Mouse (Mus musculus) lung, postnatal 10 days (tissue): ENCODE data around the gene Ugt2b1.
A peak's percentile ranks its signal among the peaks of the same experiment; 100 is the strongest.
"Not testable (repeated sequence)": the region's sequence is repeated elsewhere in the genome, so short reads cannot be mapped to it uniquely, and the experiment has no call there.

Experiments used
- DNase-seq: peaks from one replicate; pipeline ENCODE4 v3.0.0; 2021

Ugt2b1 gene

DNA sequence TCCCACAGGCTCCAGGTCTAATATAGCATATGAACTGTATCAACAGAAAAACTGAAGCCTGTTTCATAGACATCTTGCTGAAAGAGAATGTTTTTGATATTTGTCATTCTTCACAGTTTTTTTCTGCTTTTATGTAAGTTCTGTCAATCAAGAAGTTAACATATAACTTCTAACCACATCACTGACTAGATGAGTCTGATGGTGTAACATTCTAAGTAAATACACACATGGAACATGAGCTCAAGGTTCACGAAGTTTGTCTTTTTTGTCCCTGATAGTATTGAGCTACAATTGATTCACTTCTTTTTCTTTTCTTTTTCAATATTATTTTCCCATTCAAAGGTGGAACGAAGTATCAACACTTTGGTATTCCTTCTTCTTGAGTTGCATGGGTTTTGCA is at the start of gene Ugt2b1:
Ugt2b1 (minus strand) TSS at position 105 of the 400 bp plus-strand sequence.
- no peak for DNase-seq

- DNase-seq = not testable (repeated sequence)
Observed at GRCm38 (mm10) chr5:86967271-86967670, 40.9 kb upstream of the Ugt2b1 start.

DNA sequence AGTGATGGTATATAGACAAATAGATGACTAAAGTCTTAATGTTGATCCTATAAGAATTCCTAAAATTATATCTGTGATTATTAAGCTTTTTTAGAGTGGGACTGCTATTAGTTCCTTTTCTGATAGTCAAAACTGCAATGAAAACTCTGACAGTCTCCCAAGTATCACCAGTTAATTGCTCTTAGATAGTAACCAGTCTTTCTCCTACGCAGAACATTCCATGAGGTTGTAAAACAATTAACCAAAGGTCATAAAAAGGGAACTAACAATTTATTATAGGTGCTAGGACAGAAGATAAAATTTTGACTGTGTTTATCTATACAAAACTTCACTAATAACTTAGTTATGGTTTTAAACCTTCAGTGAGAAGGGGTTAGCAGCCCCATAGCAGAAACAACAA is 36.5 kb upstream of the Ugt2b1 start:
- DNase-seq = not testable (repeated sequence)

- no peak for DNase-seq
Observed at GRCm38 (mm10) chr5:86961587-86962358, 35.4 kb upstream of the Ugt2b1 start.

GRCm38 (mm10) chr5:86960504-86960903 is 34.2 kb upstream of the Ugt2b1 start:
- DNase-seq = no peak

GRCm38 (mm10) chr5:86942111-86942510 is 15.8 kb upstream of the Ugt2b1 start:
- no peak for DNase-seq

- no peak for DNase-seq
Observed at GRCm38 (mm10) chr5:86920661-86921233, 5.6 kb downstream of the Ugt2b1 start.

DNA sequence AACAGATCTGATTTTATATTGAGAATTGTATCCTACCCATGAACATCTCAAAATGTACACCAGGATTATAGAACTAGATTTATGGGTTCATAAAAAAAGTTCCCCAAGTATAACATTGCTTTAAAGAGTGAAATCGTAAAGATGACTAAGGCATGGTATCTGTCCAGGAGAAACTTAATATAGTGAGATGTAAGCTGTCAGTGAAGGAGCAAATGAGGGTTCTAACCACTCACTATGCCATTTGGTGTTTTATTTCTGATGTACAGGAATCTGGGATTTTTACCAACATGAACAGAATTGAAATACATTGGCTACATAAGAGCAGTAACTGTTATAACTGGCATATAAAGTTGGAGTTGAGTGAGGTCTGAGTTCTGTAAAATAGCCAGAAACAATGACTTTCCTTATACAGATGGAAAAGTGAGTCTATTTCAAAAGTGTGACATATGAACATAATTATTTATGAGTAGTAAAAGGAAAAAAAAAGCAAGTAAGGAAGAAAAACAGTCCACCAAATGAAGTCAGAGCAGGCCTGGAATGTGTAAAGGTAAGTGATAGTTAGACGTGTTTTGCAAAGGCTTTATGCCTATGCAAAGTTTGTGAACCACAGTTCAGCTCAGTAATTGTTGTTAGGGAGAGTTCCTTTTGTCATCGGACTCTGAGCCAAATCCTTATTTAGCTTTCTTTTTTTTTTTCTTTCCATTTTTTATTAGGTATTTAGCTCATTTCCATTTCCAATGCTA is 14.8 kb downstream of the Ugt2b1 start:
- DNase-seq = no peak

- DNase-seq = no peak
Observed at GRCm38 (mm10) chr5:86910770-86911169, 15.6 kb downstream of the Ugt2b1 start.

GRCm38 (mm10) chr5:86906758-86907157 is 19.6 kb downstream of the Ugt2b1 start, which contains the start of gene Ugt2b34:
Ugt2b34 (minus strand) TSS chr5:86906937.
- DNase-seq = no peak

DNA sequence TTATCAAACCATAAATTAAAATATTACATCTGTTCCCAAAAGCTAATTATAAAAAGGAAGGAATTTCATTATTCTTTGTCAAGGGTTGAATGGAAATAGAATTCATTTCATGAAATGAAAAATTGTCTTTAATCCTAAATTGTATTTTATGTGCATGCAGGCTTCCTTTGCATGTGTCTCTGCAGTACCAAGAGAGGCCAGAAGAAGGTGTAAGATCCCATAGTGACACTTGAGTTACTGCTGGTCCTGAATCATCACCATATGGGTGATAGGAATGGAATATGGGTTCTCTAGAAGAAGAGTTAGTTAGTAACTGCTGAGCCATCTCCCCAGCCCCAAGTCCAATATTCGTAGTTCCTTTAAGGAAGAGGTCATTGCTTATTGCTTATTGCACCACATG is 36.4 kb downstream of the Ugt2b1 start:
- no peak for DNase-seq

GRCm38 (mm10) chr5:86888420-86888819 is 37.9 kb downstream of the Ugt2b1 start:
- no peak for DNase-seq

- DNase-seq = no peak
Observed at GRCm38 (mm10) chr5:86887081-86887480, 39.2 kb downstream of the Ugt2b1 start.

- DNase-seq = no peak
Observed at GRCm38 (mm10) chr5:86886620-86887019, 39.7 kb downstream of the Ugt2b1 start.

- peak; percentile 4 for DNase-seq
Observed at GRCm38 (mm10) chr5:86871877-86872276, 54.5 kb downstream of the Ugt2b1 start.
